Mouse (Mus musculus): ENCODE measurements around the gene Nxph4. TPM values are rescaled to one million over a fixed set of nuclear protein-coding genes. Genes with fewer than 3 reads are reported as not detected.

Nxph4 gene
- polyA plus RNA-seq, 1 experiment = not detected

DNA sequence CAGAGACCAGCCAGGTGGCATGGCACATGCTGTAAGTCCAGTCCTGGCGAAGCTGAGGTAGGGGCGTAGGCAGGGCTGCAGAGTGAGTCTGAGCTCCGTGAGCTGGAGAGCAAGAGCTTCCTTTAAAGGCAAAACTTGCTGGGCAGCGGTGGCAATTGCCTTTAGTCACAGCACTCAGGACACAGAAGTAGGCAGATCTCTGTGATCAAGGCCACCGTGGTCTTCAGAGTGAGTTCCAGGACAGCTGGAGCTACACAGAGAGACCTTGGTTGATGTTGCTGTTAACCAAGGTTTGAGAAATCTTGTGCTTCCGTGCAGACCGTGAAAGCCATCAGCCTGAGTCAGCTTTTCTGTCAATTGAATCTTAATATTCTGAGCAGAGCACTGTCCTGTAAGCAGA is 57.1 kb downstream of the Nxph4 start:
- peaks cover 15% of the 10 kb centered on the region for H3K4me1 ChIP-seq (ENCODE audit: control insufficient read depth, insufficient read depth, low read length)
- TF ChIP-seq CTCF (IDR thresholded peaks at IDR 0.05; ENCODE audit: low read depth, low read length) (no peak), POLR2A (IDR thresholded peaks at IDR 0.05; ENCODE audit: borderline replicate concordance, low read depth, low read length) (no peak)
- no peak overlapping the region for H3K27ac ChIP-seq (ENCODE audit: insufficient read depth, low read depth, low read length)
- H3K4me3 ChIP-seq (ENCODE audit: insufficient read depth, low read length) = no peak overlapping the region

GRCm38 (mm10) chr10:127476541-127476940 is 57.8 kb downstream of the Nxph4 start:
- Histone ChIP-seq H3K4me1 (ENCODE audit: control insufficient read depth, insufficient read depth, low read length) (peaks cover 16% of the 10 kb centered on the region), H3K27ac (ENCODE audit: insufficient read depth, low read depth, low read length) (no peak overlapping the region), H3K4me3 (ENCODE audit: insufficient read depth, low read length) (no peak overlapping the region)
- TF ChIP-seq POLR2A (IDR thresholded peaks at IDR 0.05; ENCODE audit: borderline replicate concordance, low read depth, low read length) (no peak), CTCF (IDR thresholded peaks at IDR 0.05; ENCODE audit: low read depth, low read length) (no peak)

Other genes starting within 250 kb of the Nxph4 start
- 45.8 and 53.4 TPM in 2 replicates for gene Mbd6, start 245.5 kb downstream of the Nxph4 start, polyA plus RNA-seq (2012; ENCODE audit: insufficient read depth, insufficient read length, missing spikeins)
- gene Mars, start 222.8 kb downstream of the Nxph4 start, polyA plus RNA-seq (2012; ENCODE audit: insufficient read depth, insufficient read length, missing spikeins) = 29.4 and 34.9 TPM in 2 replicates
- 131 and 146 TPM in 2 replicates for gene Arhgap9, start 212.6 kb downstream of the Nxph4 start, polyA plus RNA-seq (2012; ENCODE audit: insufficient read depth, insufficient read length, missing spikeins)
- not detected in 2 replicates for gene Gli1, start 192.6 kb downstream of the Nxph4 start, polyA plus RNA-seq (2012; ENCODE audit: insufficient read depth, insufficient read length, missing spikeins)
- gene Inhbe, start 180.1 kb downstream of the Nxph4 start, polyA plus RNA-seq (2012; ENCODE audit: insufficient read depth, insufficient read length, missing spikeins) = not detected in 2 replicates
- gene Inhbc, start 164.1 kb downstream of the Nxph4 start, polyA plus RNA-seq (2012; ENCODE audit: insufficient read depth, insufficient read length, missing spikeins) = not detected in 2 replicates
- 134 and 144 TPM in 2 replicates for gene R3hdm2, start 154.2 kb downstream of the Nxph4 start, polyA plus RNA-seq (2012; ENCODE audit: insufficient read depth, insufficient read length, missing spikeins)
- gene Stac3, start 32.9 kb downstream of the Nxph4 start, polyA plus RNA-seq (2012; ENCODE audit: insufficient read depth, insufficient read length, missing spikeins) = 1.5 and 2.7 TPM in 2 replicates
- gene Ndufa4l2, start 19.6 kb downstream of the Nxph4 start, polyA plus RNA-seq (2012; ENCODE audit: insufficient read depth, insufficient read length, missing spikeins) = not detected in 2 replicates
- gene Shmt2, start 12.1 kb downstream of the Nxph4 start, polyA plus RNA-seq (2012; ENCODE audit: insufficient read depth, insufficient read length, missing spikeins) = 21.0 and 22.8 TPM in 2 replicates
- 361 and 418 TPM in 2 replicates for gene Lrp1, start 86.6 kb upstream of the Nxph4 start, polyA plus RNA-seq (2012; ENCODE audit: insufficient read depth, insufficient read length, missing spikeins)
- 128 and 144 TPM in 2 replicates for gene Stat6, start 108.4 kb upstream of the Nxph4 start, polyA plus RNA-seq (2012; ENCODE audit: insufficient read depth, insufficient read length, missing spikeins)
- gene Nemp1, start 132.3 kb upstream of the Nxph4 start, polyA plus RNA-seq (2012; ENCODE audit: insufficient read depth, insufficient read length, missing spikeins) = 11.0 and 13.5 TPM in 2 replicates
- 21.4 and 25.4 TPM in 2 replicates for gene Nab2, start 134.0 kb upstream of the Nxph4 start, polyA plus RNA-seq (2012; ENCODE audit: insufficient read depth, insufficient read length, missing spikeins)
- gene Myo1a, start 170.6 kb upstream of the Nxph4 start, polyA plus RNA-seq (2012; ENCODE audit: insufficient read depth, insufficient read length, missing spikeins) = 0.31 TPM in 1 of 2 replicates, not detected in the other
- not detected in 2 replicates for gene Tac2, start 189.9 kb upstream of the Nxph4 start, polyA plus RNA-seq (2012; ENCODE audit: insufficient read depth, insufficient read length, missing spikeins)
- gene Zbtb39, start 205.0 kb upstream of the Nxph4 start, polyA plus RNA-seq (2012; ENCODE audit: insufficient read depth, insufficient read length, missing spikeins) = 4.4 and 4.6 TPM in 2 replicates
- gene Gpr182, start 217.2 kb upstream of the Nxph4 start, polyA plus RNA-seq (2012; ENCODE audit: insufficient read depth, insufficient read length, missing spikeins) = not detected in 2 replicates
- not detected in 2 replicates for gene Rdh1, start 225.2 kb upstream of the Nxph4 start, polyA plus RNA-seq (2012; ENCODE audit: insufficient read depth, insufficient read length, missing spikeins)
- not detected in 2 replicates for gene Rdh16f1, start 225.2 kb upstream of the Nxph4 start, polyA plus RNA-seq (2012; ENCODE audit: insufficient read depth, insufficient read length, missing spikeins)
- 0.60 TPM in 1 of 2 replicates, not detected in the other for gene Rdh9, start 241.8 kb upstream of the Nxph4 start, polyA plus RNA-seq (2012; ENCODE audit: insufficient read depth, insufficient read length, missing spikeins)

Measured in bone marrow macrophage, adult 2 months (primary cell).